Mouse (Mus musculus) Muller cell, postnatal 12 days (primary cell): ENCODE measurements around the gene Bach2.

ENCODE experiments used
- DNase-seq: peaks from one replicate; pipeline ENCODE4 v3.0.0-alpha.2; 2015; ENCODE audit errors: inconsistent ontology term

Bach2 gene

GRCm38 (mm10) chr4:32327626-32328025 is 89.0 kb downstream of the Bach2 start:
- DNase-seq: no peak

GRCm38 (mm10) chr4:32328561-32328960 is 90.0 kb downstream of the Bach2 start:
- no peak for DNase-seq

DNA sequence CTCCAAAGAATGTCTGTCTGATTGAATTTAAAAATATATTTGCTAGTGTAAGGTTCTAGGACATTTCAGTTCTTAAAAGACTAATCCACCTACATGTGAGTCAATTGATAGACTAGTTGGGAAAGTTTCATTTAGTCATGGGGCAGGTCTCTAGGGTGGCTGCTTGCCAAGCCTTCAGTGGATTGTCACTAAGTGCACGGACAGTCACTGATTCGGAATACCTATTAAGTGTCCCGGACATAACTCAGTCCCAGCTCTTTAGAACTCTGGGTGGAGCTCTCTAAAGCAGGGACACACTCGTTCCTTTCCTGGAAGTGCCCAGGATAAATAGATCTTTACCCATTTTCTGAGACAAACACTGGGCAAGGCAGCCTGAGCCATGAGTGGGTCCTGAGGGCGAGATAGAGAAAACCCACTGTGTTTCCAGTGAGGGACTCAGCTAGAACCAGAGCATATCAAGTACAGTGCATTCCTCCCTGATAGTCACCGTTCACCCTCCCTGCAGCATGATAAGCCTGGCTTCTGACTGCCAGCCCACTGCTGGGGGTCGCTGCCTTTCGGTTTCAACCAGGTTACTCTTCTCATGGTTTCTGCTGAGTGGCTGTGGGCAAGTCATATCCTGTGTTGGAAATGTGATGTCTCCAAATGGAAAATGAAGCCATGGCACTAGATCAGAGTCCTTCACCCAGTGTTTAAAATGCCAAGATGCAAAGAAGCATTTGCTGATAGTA is 92.1 kb downstream of the Bach2 start:
- no peak for DNase-seq

GRCm38 (mm10) chr4:32332028-32332427 is 93.4 kb downstream of the Bach2 start:
- no peak for DNase-seq

DNA sequence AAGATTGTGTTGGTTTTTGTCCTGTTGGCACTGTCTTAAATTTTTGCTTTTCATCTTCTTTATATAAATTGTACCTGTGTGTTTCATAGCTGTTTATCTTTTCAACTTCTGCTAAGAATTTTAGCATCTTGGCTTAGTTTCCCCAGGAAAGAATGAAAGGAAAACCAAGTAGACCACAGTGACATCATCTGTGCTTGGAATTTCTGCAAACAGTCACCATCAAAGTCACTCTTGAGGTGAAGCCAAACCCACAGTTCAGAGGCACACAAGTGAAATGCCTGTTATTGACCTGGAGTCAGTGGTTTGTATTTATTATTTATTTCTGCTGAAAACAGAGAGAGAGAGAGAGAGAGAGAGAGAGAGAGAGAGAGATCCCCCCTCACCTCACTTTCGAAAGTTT is 95.5 kb downstream of the Bach2 start:
- DNase-seq: peak; percentile 51

- DNase-seq: no peak
These were observed 96.2 kb downstream of the Bach2 start for GRCm38 (mm10) chr4:32334765-32335164.

GRCm38 (mm10) chr4:32335659-32336058 is 97.1 kb downstream of the Bach2 start:
- DNase-seq: no peak

- no peak for DNase-seq
These were observed 98.0 kb downstream of the Bach2 start for GRCm38 (mm10) chr4:32336642-32337041.

DNA sequence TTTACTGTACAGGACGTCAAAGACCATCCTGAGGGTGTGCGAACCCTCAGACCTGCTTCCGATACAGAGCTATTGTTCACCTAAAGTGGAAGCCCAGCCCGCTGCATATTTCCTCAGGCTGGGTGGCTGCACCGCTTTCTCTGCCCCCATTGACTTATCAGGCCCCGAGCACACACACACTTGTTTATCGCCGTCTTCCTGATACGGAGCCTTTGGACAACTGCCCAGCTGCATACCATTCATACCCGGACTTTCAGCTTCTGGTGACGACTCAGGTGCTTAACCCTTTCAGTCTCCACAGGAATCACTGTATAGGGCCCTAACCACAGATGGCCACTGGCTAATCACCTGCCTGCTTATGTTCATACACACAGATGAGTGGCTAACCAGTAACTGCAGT is 99.0 kb downstream of the Bach2 start:
- peak; percentile 59 for DNase-seq

DNA sequence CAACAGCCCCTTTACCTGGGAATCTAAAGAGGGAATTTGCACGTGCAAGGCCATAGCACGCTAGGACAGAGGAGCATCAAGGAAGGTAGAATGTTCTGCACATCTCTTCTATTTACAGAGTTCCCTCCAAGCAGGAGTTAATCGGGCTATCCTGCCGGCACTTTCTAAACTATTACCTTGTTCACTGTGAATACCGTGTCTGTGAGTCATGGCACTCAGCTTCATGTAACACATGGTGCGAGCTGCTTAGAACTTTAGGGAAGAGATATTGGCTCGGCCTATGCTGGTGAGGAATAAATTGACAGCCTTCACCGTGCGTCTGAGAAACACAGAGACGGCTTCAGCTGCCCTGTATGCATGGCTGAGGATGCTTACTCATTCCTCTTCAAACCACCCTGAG is 99.8 kb downstream of the Bach2 start:
- DNase-seq: no peak

- no peak for DNase-seq
These were observed 102.2 kb downstream of the Bach2 start for GRCm38 (mm10) chr4:32340844-32341243.

DNA sequence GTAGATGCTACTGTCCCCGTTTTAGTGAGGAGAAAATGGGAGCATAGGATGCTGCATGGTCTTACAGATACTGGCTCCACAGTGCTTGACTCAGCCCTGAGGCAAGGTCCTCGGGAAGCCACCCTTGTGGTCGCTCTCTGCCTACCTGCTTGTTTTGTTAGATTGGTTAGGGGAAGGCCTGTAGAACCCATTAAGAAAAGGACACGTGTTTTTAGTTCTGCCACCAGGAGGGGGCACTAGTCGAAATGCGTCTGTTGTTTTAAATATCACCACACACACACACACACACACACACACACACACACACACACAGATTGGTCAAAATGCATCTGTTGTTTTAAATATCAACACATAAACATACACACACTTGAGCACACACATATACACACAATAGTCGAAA is 103.7 kb downstream of the Bach2 start:
- no peak for DNase-seq

GRCm38 (mm10) chr4:32343256-32344165 is 104.9 kb downstream of the Bach2 start:
- DNase-seq: peak; percentile 52

DNA sequence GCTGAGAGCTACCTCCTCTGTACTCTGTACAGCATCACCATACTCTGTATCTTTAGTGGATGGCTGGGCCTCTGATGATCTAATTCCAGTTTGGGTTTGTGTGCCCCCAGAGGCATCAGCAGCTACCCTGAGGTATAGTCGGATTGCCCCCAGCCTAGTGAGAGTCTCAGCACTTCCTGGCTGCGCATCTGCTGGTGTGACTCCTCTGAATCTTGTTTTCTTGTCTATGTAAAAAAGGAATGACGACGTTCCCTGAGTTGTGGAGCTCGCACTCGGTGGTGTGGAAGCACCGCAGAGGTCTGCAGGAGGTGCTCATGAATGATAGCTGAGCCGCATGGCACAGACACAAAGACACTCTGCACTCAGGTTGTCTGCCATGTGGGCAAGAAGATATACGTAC is 105.7 kb downstream of the Bach2 start:
- DNase-seq: no peak

GRCm38 (mm10) chr4:32347202-32347601 is 108.6 kb downstream of the Bach2 start:
- DNase-seq: no peak

DNA sequence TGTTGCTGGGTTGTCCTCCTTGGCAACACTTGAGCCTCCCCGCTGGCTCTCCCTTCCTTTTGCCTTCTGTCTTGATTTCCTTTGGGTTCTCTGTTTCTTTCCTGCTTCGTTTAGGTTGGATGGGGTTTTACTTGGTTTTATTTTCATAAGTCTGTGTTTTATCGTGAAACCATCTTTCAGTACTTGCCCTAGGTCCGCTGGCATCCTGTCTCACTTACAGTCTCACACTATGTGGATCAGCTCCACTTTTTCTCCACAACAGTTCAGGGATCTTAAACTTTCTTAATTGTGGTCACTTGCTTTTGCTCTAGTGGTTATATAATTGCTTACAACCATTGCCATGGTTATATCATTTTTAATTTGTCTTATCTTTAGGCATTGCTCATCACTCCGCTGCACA is 109.1 kb downstream of the Bach2 start:
- DNase-seq: no peak

- no peak for DNase-seq
These were observed 110.8 kb downstream of the Bach2 start for GRCm38 (mm10) chr4:32349361-32349760.

DNA sequence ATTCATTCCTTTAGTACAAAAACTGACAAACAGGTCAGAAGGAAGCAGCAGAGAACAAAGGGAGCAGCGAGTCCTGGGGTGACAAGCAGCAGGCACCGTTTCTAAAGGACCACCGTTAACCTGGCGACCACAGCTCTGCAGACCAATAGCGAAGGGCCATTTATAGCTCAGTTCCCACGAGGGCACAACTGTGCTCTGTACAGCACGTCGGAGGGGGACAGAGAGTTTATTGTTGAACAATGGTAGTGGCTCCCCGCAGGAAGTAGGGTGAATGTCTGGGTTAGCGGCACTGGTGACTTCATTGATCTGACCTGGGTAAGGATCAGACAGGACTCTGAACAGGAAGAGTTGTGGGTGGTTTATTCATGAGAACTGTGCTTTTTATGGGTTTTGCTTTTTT is 112.6 kb downstream of the Bach2 start:
- peak; percentile 81 for DNase-seq

DNA sequence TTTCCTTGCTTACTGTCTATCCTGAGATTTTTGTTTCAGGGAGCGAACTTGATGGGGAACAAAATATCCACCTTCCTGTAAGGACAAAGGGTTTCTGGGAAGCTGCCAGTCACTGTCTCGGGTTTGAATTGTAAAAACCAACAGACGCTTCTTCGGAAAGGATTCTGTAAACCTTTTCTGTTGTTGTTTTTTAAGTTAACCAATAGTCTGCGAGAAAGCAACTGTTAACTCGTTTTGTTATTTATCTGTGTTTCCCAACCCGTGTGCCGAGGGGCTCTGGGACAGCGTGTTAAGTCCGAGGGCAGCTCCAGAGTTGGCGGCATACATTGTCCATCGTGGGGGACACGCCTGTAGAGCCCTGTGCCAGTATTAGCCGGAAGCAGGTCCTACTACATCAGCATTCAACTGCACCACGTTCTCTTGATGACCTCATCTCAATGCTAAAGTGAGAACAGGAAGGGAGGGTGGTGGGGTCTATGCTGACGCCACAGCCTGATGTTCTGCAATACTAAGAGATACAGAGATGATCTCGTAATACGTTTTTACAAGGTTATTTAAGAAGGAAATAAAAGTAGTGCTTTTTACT is 113.2 kb downstream of the Bach2 start:
- DNase-seq: peak; percentile 47

DNA sequence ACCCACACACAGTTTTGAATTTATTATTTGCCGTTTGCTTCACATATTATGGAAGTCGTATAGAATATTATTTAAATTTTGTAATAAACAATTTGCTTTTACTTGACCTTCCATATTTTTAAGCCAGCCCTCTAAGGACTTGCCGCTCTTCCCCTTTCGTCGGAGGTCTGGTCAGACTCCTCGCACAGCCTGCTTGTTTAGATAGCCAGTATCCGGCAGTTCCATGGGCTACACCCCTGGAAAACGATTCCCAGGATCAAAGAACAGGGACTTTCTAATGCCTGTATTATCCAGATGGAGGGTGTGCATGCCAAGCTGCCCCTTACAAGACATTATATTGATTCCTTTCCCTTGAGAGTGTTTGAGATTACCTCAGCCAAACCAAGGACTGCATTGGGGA is 113.8 kb downstream of the Bach2 start:
- DNase-seq: no peak

GRCm38 (mm10) chr4:32352842-32353241 is 114.2 kb downstream of the Bach2 start:
- DNase-seq: no peak

DNA sequence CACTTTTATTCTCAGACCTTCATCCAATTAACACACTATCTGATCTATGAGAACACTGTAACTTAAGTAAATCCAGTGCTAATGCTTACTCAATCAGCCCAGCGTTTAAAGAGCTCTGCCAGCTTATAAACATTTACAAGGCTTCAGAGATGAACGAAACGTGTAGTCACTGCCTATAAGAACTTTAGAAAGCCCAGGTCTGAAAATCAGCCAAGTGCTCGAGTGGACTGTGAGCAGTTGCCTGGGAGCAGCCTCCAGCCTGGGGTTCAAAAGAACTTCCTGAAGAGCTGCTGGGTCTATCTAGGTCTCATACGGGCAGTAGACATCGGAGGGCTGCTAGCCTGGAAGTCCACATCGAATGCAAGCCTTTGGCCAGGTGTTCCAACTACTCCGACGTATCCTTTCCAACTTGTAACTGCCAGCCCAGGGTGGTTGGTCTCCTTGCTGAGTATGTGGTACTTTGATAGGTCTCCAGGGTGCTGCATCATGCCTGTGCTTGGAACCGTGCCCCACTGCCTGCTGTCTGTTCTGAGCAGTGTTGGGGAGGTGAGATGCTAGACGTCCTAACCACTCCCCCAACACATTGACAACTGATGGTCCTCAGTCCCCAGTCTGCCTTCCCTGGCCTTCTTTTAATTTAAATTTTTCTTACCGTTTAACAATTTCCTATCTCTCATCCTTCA is 117.5 kb downstream of the Bach2 start:
- no peak for DNase-seq
